Comparison of ENCODE assay signal across 13 mouse cellular contexts in the genomic region with DNA sequence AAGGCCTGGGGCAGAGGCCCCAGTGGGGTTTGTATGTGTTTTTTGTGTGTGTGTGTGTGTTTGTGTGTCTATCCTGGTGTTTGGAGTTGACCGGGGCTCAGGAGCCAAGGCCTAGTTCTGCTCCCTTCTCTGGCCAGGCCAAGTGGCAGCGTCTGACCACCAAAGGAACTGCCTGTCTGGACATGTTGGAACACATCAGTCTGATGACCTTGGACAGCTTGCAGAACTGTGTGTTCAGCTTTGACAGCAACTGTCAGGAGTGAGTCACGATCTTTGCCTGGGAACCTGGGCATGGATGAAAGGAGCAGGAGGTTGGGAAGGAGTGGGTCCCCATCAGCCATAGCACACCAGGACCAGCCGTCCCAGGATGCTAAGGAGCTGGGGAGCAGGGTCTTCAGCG. TPM values are rescaled to one million over a fixed set of nuclear protein-coding genes. Genes with fewer than 3 reads are reported as not detected.
"Had no signal": no experiment of that assay in that cellular context is flagged by ENCODE, and none has a peak within 500 bp of the region (broad histone marks: within the 10 kb centered on the region; RNA-seq: fewer than 3 reads in every experiment).

No protein-coding gene starts in this region.

- DNase-seq: kidney, adult 18-20 months; kidney, adult 9 months; kidney, postnatal 14 days; layer of hippocampus, adult 9-11 months; liver, embryonic 13.5 days; lung, adult 2 months; lung, postnatal 14 days; lung, postnatal 4 days; midbrain, embryonic 14.5 days; retina, postnatal 1 day; right cerebral cortex, postnatal 25 days; thymus, postnatal 36 days had no signal

RNA-seq across cellular contexts. Expression of gene Cyp4f17, which starts 16.1 kb away (rescaled TPM):
- total RNA-seq: megakaryocyte-erythroid progenitor cell, adult 5-6 weeks had no signal
